Mouse (Mus musculus) MEL (cell line): ENCODE measurements around the gene Morn1.

Experiments
- CTCF ChIP-seq, 3 experiments: IDR thresholded peaks in 2 of 3; conservative IDR thresholded peaks in 1 of 3; 2 replicates each; pipeline ENCODE4 v1.5.1; 2011 to 2012; ENCODE audit warnings: low read length in 3 of 3, low read depth in 2 of 3, mild to moderate bottlenecking in 2 of 3, improper control_type of control experiment in 1 of 3, inconsistent platforms in 1 of 3, mixed read lengths in 1 of 3, moderate library complexity in 1 of 3; ENCODE audit not compliant: control insufficient read depth in 1 of 3, insufficient read depth in 1 of 3, poor library complexity in 1 of 3, severe bottlenecking in 1 of 3
- GATA1 ChIP-seq: IDR thresholded peaks from 2 replicates; pipeline ENCODE4 v1.6.1; 2011; ENCODE audit warnings: low read depth, low read length, improper control_type of control experiment
- RCOR1 ChIP-seq: IDR thresholded peaks from 2 replicates; pipeline ENCODE4 v1.6.1; 2012; ENCODE audit warnings: low read depth, mild to moderate bottlenecking, inconsistent platforms, low read length, improper control_type of control experiment

- TF ChIP-seq CTCF (IDR thresholded peaks at IDR 0.05 in 2 of 3, conservative IDR thresholded peaks at IDR 0.05 in 1 of 3; ENCODE audit: control insufficient read depth in 1 of 3, insufficient read depth in 1 of 3, low read depth in 2 of 3, low read length in 3 of 3, poor library complexity in 1 of 3, severe bottlenecking in 1 of 3) (no peak), RCOR1 (no peak), GATA1 (no peak)
Observed at GRCm38 (mm10) chr4:155188803-155189202, 102.4 kb downstream of the Morn1 start.
